Mouse (Mus musculus): ENCODE measurements around the gene Nav2. TPM values are rescaled to one million over a fixed set of nuclear protein-coding genes. Genes with fewer than 3 reads are reported as not detected.

The Nav2 gene
- polyA plus RNA-seq, 1 experiment, result 10.1 TPM

- no peak overlapping the region for H3K27ac ChIP-seq (replicated peaks; ENCODE audit: low read depth, low read length)
- peaks cover 8% of the 10 kb centered on the region for H3K4me1 ChIP-seq (ENCODE audit: control insufficient read depth, insufficient read depth, insufficient read length, low read length)
- H3K4me3 ChIP-seq (ENCODE audit: insufficient read depth, low read depth, low read length), result no peak overlapping the region
These were observed 10.1 kb upstream of the Nav2 start for GRCm38 (mm10) chr7:48898416-48898815.

- peaks cover 8% of the 10 kb centered on the region for H3K4me1 ChIP-seq (ENCODE audit: control insufficient read depth, insufficient read depth, insufficient read length, low read length)
- H3K4me3 ChIP-seq (ENCODE audit: insufficient read depth, low read depth, low read length), result no peak overlapping the region
- H3K27ac ChIP-seq (replicated peaks; ENCODE audit: low read depth, low read length), result no peak overlapping the region
These were observed 7.9 kb upstream of the Nav2 start for GRCm38 (mm10) chr7:48900408-48901167.

GRCm38 (mm10) chr7:48902454-48902853 is 6.1 kb upstream of the Nav2 start:
- Histone ChIP-seq H3K27ac (replicated peaks; ENCODE audit: low read depth, low read length) (no peak overlapping the region), H3K4me3 (ENCODE audit: insufficient read depth, low read depth, low read length) (no peak overlapping the region), H3K4me1 (ENCODE audit: control insufficient read depth, insufficient read depth, insufficient read length, low read length) (peaks cover 8% of the 10 kb centered on the region)

- Histone ChIP-seq H3K27ac (replicated peaks; ENCODE audit: low read depth, low read length) (no peak overlapping the region), H3K4me1 (ENCODE audit: control insufficient read depth, insufficient read depth, insufficient read length, low read length) (no peaks in the 10 kb centered on the region), H3K4me3 (ENCODE audit: insufficient read depth, low read depth, low read length) (no peak overlapping the region)
These were observed 791 bp downstream of the Nav2 start for GRCm38 (mm10) chr7:48909342-48909671.

GRCm38 (mm10) chr7:48910282-48910681 is 1.8 kb downstream of the Nav2 start:
- no peak overlapping the region for H3K4me3 ChIP-seq (ENCODE audit: insufficient read depth, low read depth, low read length)
- H3K4me1 ChIP-seq (ENCODE audit: control insufficient read depth, insufficient read depth, insufficient read length, low read length), result no peaks in the 10 kb centered on the region
- H3K27ac ChIP-seq (replicated peaks; ENCODE audit: low read depth, low read length), result no peak overlapping the region

- Histone ChIP-seq H3K27ac (replicated peaks; ENCODE audit: low read depth, low read length) (no peak overlapping the region), H3K4me1 (ENCODE audit: control insufficient read depth, insufficient read depth, insufficient read length, low read length) (no peaks in the 10 kb centered on the region), H3K4me3 (ENCODE audit: insufficient read depth, low read depth, low read length) (no peak overlapping the region)
These were observed 2.6 kb downstream of the Nav2 start for GRCm38 (mm10) chr7:48911146-48911545.

- Histone ChIP-seq H3K4me3 (ENCODE audit: insufficient read depth, low read depth, low read length) (no peak overlapping the region), H3K4me1 (ENCODE audit: control insufficient read depth, insufficient read depth, insufficient read length, low read length) (0 out of 2 replicates have a peak, but pooled peaks cover 4% of the 10 kb centered on the region), H3K27ac (replicated peaks; ENCODE audit: low read depth, low read length) (no peak overlapping the region)
These were observed 6.4 kb downstream of the Nav2 start for GRCm38 (mm10) chr7:48914630-48915506.

GRCm38 (mm10) chr7:48917463-48917862 is 8.9 kb downstream of the Nav2 start:
- no peak overlapping the region for H3K27ac ChIP-seq (replicated peaks; ENCODE audit: low read depth, low read length)
- H3K4me1 ChIP-seq (ENCODE audit: control insufficient read depth, insufficient read depth, insufficient read length, low read length), result 0 out of 2 replicates have a peak, but pooled peaks cover 4% of the 10 kb centered on the region

GRCm38 (mm10) chr7:48917988-48918387 is 9.5 kb downstream of the Nav2 start:
- Histone ChIP-seq H3K4me3 (ENCODE audit: insufficient read depth, low read depth, low read length) (no peak overlapping the region), H3K4me1 (ENCODE audit: control insufficient read depth, insufficient read depth, insufficient read length, low read length) (0 out of 2 replicates have a peak, but pooled peaks cover 4% of the 10 kb centered on the region), H3K27ac (replicated peaks; ENCODE audit: low read depth, low read length) (no peak overlapping the region)

More at GRCm38 (mm10) chr7:48917463-48917862, 8.9 kb downstream of the Nav2 start:
- H3K4me3 ChIP-seq (ENCODE audit: insufficient read depth, low read depth, low read length), result no peak overlapping the region

GRCm38 (mm10) chr7:48918389-48918788 is 9.9 kb downstream of the Nav2 start:
- H3K4me1 ChIP-seq (ENCODE audit: control insufficient read depth, insufficient read depth, insufficient read length, low read length), result 0 out of 2 replicates have a peak, but pooled peaks cover 4% of the 10 kb centered on the region
- no peak overlapping the region for H3K4me3 ChIP-seq (ENCODE audit: insufficient read depth, low read depth, low read length)
- H3K27ac ChIP-seq (replicated peaks; ENCODE audit: low read depth, low read length), result no peak overlapping the region

GRCm38 (mm10) chr7:48923620-48924019 is 15.1 kb downstream of the Nav2 start:
- Histone ChIP-seq H3K4me3 (ENCODE audit: insufficient read depth, low read depth, low read length) (no peak overlapping the region), H3K4me1 (ENCODE audit: control insufficient read depth, insufficient read depth, insufficient read length, low read length) (no peaks in the 10 kb centered on the region), H3K27ac (replicated peaks; ENCODE audit: low read depth, low read length) (no peak overlapping the region)

- Histone ChIP-seq H3K27ac (replicated peaks; ENCODE audit: low read depth, low read length) (no peak overlapping the region), H3K4me3 (ENCODE audit: insufficient read depth, low read depth, low read length) (no peak overlapping the region), H3K4me1 (ENCODE audit: control insufficient read depth, insufficient read depth, insufficient read length, low read length) (peaks cover under 1% of the 10 kb centered on the region; the same call in 1 of the 2 replicates)
These were observed 16.7 kb downstream of the Nav2 start for GRCm38 (mm10) chr7:48925214-48925613.

- Histone ChIP-seq H3K4me3 (ENCODE audit: insufficient read depth, low read depth, low read length) (no peak overlapping the region), H3K4me1 (ENCODE audit: control insufficient read depth, insufficient read depth, insufficient read length, low read length) (peaks cover 2% of the 10 kb centered on the region; the same call in 1 of the 2 replicates), H3K27ac (replicated peaks; ENCODE audit: low read depth, low read length) (no peak overlapping the region)
These were observed 19.8 kb downstream of the Nav2 start for GRCm38 (mm10) chr7:48928364-48928763.

GRCm38 (mm10) chr7:48930399-48930798 is 21.9 kb downstream of the Nav2 start:
- Histone ChIP-seq H3K4me3 (ENCODE audit: insufficient read depth, low read depth, low read length) (no peak overlapping the region), H3K4me1 (ENCODE audit: control insufficient read depth, insufficient read depth, insufficient read length, low read length) (peaks cover 10% of the 10 kb centered on the region), H3K27ac (replicated peaks; ENCODE audit: low read depth, low read length) (no peak overlapping the region)

GRCm38 (mm10) chr7:48932138-48932537 is 23.6 kb downstream of the Nav2 start:
- Histone ChIP-seq H3K4me1 (ENCODE audit: control insufficient read depth, insufficient read depth, insufficient read length, low read length) (peaks cover 10% of the 10 kb centered on the region), H3K4me3 (ENCODE audit: insufficient read depth, low read depth, low read length) (no peak overlapping the region), H3K27ac (replicated peaks; ENCODE audit: low read depth, low read length) (no peak overlapping the region)
